Mouse (Mus musculus) bone marrow, adult 2 months (tissue): ENCODE results near the gene Kpna7.

Experiments
- CTCF ChIP-seq: fragments of 200-500 bp; IDR thresholded peaks from 2 replicates; pipeline ENCODE4 v1.5.1; 2011; ENCODE audit warnings: low read length, control low read depth; ENCODE audit not compliant: control insufficient read depth, insufficient read depth
- POLR2A ChIP-seq: fragments of 200-500 bp; IDR thresholded peaks from 2 replicates; pipeline ENCODE4 v1.6.1; 2011; ENCODE audit warnings: low read depth, mild to moderate bottlenecking, control low read depth, low read length, borderline replicate concordance; ENCODE audit not compliant: control insufficient read depth

GRCm38 (mm10) chr5:144963401-144963800 lies 120.4 kb downstream of the Kpna7 start:
- no peak for TF ChIP-seq CTCF
- TF ChIP-seq POLR2A = no peak
